Mouse (Mus musculus) left cerebral cortex, adult 11 months (tissue): ENCODE measurements at regions not wholly inside any gene's neighbourhood (a gene's known extent, or its start where the extent isn't known, plus 50 kb on each side); places are given as distances from the start of the nearest gene placed in this dataset.

Source experiments
- DNase-seq: peaks from one replicate; pipeline ENCODE4 v3.0.0; 2022; ENCODE audit warnings: low spot score

DNA sequence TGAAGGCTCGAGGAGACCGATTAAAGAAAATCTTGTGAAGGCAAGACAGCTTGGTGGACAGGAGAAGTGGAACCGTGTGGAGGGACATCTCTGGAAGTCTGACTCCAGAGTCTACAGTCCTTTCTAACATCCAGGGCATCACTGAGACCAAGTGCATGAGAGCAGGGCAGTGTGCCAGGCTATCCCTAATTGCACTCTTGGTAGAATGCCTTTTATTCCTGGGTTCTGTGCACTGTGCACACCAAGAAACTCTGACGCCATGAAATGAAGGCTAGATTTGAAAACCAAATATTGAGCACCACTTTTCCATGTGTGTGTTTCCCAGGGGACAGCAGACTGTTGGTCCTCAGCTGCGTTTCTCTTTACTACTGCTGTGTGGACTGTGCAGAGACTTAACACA lies 143.1 kb upstream of the Runx1 start:
- DNase-seq, result no peak

- no peak for DNase-seq
Measured at GRCm38 (mm10) chr16:92966069-92966866, 140.3 kb upstream of the Runx1 start.

DNA sequence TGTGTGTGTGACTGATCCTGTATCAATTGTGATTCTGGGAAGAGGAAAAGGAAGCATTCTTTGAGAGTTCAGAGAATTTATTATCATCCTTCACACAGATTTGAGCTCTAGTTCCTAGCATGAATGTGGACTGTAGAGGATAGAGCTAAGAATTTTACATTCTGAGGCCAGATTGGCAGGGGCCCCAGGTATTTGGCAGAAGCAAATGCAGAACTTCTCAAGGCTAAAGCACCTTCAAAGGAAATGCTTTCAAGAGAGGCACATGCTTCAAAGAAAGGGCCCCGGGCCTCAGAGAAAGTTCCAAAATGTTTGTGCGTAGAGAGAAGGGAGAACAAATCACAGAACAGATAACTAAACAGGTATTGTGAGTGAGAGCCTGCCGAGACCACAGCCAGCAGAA lies 139.7 kb upstream of the Runx1 start:
- DNase-seq, result no peak

DNA sequence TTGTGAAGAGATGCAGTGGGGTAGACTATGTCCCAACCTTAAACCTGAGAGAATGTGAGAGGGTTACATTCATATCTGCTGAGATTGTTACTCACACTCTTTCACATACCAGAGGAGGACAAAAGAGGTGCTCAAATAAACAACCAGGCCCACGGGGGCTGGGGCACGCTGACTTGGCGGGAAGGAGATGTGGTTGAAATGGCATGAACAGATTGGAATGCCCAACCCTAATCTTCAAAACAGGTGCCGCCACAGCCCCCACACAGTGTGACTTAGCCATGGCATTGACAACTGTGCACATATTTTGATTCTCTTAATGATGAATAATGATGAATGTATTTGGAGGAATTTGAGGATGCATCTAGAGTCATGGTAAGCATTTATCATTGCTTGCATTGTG lies 137.6 kb upstream of the Runx1 start:
- no peak for DNase-seq

- DNase-seq, result no peak
Measured at GRCm38 (mm10) chr16:92961361-92961760, 135.4 kb upstream of the Runx1 start.

- no peak for DNase-seq
Measured at GRCm38 (mm10) chr16:92960740-92961139, 134.8 kb upstream of the Runx1 start.

DNA sequence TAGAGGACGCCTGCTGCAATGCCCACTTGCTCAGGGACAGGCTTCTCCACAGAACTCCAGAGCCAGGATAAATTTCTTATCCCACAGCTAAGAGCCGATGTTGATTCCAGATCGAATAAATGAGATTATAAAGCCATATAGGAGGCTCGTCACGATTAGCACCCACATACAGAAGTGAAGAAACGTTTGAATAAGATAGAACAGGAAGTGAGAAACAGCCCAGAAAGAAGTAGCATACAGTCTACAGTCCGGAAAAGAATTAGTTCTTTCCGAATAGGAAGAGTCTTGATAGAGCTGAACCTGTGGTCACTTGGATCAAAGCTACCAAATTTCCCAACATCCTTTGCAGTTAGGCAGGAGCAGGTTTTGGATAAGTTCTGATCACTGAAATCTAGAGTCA lies 133.0 kb upstream of the Runx1 start:
- DNase-seq, result no peak

GRCm38 (mm10) chr16:92958146-92958545 lies 132.2 kb upstream of the Runx1 start:
- DNase-seq, result no peak

- DNase-seq, result no peak
Measured at GRCm38 (mm10) chr16:92955508-92955907, 129.6 kb upstream of the Runx1 start.

DNA sequence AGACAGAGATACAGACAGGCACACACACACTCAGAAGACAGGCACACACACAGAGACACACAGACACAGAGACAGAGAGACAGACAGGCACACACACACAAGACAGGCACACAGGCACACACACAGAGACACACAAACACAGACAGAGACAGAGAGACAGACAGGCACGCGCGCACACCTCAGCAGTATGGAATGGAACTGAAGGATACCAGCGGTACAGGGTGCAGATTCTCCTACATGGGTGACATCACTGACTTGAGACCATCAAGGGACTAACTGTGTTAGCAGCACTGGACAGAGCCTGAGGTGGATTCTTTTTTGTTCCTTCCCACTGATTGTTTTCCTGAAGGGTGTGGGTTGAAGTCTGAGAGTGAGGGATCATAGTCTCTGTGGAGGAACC lies 129.1 kb upstream of the Runx1 start:
- no peak for DNase-seq

DNA sequence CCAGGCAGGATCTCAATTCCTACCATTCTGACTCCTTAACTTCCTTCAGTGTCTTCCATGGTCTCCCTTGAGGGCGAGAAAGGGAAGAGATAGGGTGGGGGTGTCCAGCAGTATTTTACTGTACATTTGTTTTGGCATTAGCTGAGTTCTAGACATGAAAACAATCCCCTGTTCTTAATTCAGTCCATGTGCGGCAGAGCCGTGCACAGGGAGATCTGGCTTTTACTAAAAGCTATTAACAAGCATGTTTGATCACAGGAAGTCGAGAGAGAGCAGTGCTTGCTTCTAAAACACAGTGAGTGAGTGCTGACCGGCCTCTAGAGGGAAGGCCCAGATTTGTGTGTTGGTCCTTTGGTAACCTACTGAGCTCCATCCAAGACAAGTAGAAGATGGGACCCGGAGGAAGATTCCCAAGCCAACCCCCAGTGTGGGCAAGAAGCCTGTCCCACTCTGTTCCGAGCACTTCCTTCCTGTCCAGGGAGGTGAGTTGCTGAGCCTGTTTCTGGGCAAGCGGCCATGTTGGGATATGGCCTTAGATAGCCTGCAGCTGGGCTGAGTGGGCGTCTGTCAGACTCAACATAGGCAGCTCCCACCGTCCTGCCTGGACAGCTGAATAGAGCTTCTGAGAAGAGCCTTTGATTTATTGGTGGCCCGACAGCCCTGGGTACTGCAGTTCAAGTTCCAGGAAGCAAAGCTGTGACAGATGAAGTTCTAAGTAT lies 128.1 kb upstream of the Runx1 start:
- no peak for DNase-seq

- DNase-seq, result peak; percentile 22
Measured at GRCm38 (mm10) chr16:92952336-92953097, 126.6 kb upstream of the Runx1 start.

DNA sequence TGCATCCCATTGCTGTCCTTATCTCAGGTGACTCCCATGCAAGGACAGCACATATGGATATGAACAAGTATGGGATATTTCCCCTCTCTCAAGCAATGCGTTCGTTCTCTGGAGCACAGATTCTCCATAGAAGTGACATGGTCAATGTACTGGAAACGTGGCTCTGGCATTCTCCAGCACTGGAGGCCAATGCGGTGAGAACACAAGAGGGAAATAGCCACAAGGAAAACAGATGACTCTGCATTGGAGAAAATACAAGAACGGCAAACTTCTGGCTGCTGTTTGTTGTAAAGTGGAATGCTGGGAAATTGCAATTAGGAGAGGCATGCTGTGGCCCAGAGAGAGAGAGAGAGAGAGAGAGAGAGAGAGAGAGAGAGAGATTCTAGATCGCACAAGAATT lies 125.6 kb upstream of the Runx1 start:
- no peak for DNase-seq

- no peak for DNase-seq
Measured at GRCm38 (mm10) chr16:92948494-92948893, 122.5 kb upstream of the Runx1 start.

GRCm38 (mm10) chr16:92946554-92946953 lies 120.6 kb upstream of the Runx1 start:
- DNase-seq, result no peak

GRCm38 (mm10) chr16:92943901-92944300 lies 118.0 kb upstream of the Runx1 start:
- no peak for DNase-seq

DNA sequence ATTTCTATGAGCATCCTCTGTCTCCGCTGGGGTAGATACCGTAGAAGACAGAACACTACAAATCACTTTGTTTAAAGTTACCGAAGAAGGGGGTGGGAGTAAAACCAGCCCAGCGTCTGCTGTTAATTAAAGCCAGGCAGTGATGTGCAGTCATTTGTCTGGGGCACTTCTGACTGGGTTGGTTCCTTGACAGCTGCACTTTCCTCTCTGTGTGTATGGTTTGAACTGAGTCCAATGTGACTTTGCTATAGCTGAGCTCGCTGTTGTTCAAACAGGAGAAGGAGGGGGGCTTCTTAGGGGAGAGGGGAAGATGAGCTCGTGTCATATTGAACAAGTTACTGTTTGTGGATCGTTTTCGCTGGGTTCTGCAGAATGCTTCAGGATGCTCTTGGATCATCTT lies 113.7 kb upstream of the Runx1 start:
- DNase-seq, result no peak

GRCm38 (mm10) chr16:92935848-92936535 lies 110.0 kb upstream of the Runx1 start:
- DNase-seq, result no peak

DNA sequence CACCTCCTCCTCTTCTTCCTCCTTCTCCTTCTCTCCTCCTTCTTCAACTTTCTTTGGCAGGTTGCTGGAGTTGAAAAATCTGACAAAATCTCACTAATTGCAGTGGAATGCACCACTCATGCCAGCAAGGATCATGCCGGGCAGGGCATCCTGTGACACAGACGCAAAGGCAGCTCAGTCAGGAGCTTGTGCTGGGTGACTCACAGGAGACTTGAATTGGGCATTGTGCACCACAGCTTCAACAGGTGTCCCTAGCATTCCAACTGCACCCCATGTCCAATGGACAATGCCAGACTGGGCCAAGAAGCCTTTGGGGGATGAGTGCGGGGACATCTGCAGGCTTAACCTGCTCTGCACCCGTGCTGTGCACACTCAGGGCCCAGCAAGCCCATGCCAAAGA lies 104.2 kb upstream of the Runx1 start:
- DNase-seq, result no peak

GRCm38 (mm10) chr16:92928201-92928600 lies 102.3 kb upstream of the Runx1 start:
- no peak for DNase-seq

GRCm38 (mm10) chr16:92927662-92928061 lies 101.7 kb upstream of the Runx1 start:
- DNase-seq, result no peak

GRCm38 (mm10) chr16:92926853-92927252 lies 100.9 kb upstream of the Runx1 start:
- no peak for DNase-seq
